Mouse (Mus musculus) erythroid progenitor cell, adult 5-6 weeks (primary cell): ENCODE data around the gene Cpne2. TPM values are rescaled to one million over a fixed set of nuclear protein-coding genes. Genes with fewer than 3 reads are reported as not detected.

ENCODE experiments used
- total RNA-seq, 2 experiments: library from RNA; stranded (forward) in 1 of 2; stranded (reverse) in 1 of 2; fragments of 150-400 nt in 1 of 2; fragments of 186-747, 209-891 nt in 1 of 2; gene quantifications; 2 replicates each; pipeline versions ENCODE4 v1.2.3 to v1.2.4; 2015 to 2017; ENCODE audit warnings: low replicate concordance in 2 of 2

Cpne2 gene
- total RNA-seq, 2 experiments from 2014 or later, result 18.7 to 37.3 TPM

Other genes starting within 250 kb of the Cpne2 start
- 0.84 and 4.0 TPM in 2 replicates for gene Slc12a3, start 203.8 kb upstream of the Cpne2 start, total RNA-seq (2015; ENCODE audit: low replicate concordance)
- 0.90 TPM in 1 of 2 replicates, not detected in the other for gene Slc12a3, start 203.8 kb upstream of the Cpne2 start, total RNA-seq (2017; ENCODE audit: low replicate concordance)
- 54.1 and 64.2 TPM in 2 replicates for gene Herpud1, start 146.6 kb upstream of the Cpne2 start, total RNA-seq (2015; ENCODE audit: low replicate concordance)
- 27.3 and 59.2 TPM in 2 replicates for gene Herpud1, start 146.6 kb upstream of the Cpne2 start, total RNA-seq (2017; ENCODE audit: low replicate concordance)
- 3.2 and 10.1 TPM in 2 replicates for gene Nlrc5, start 98.6 kb upstream of the Cpne2 start, total RNA-seq (2015; ENCODE audit: low replicate concordance)
- 2.7 and 3.9 TPM in 2 replicates for gene Nlrc5, start 98.6 kb upstream of the Cpne2 start, total RNA-seq (2017; ENCODE audit: low replicate concordance)
- 18.7 and 23.5 TPM in 2 replicates for gene Rspry1, start 68.9 kb downstream of the Cpne2 start, total RNA-seq (2015; ENCODE audit: low replicate concordance)
- 29.0 and 35.3 TPM in 2 replicates for gene Rspry1, start 68.9 kb downstream of the Cpne2 start, total RNA-seq (2017; ENCODE audit: low replicate concordance)
- 18.0 and 20.1 TPM in 2 replicates for gene Fam192a, start 69.0 kb downstream of the Cpne2 start, total RNA-seq (2015; ENCODE audit: low replicate concordance)
- gene Fam192a, start 69.0 kb downstream of the Cpne2 start, total RNA-seq (2017; ENCODE audit: low replicate concordance), result 37.7 and 66.1 TPM in 2 replicates
- 23.8 and 27.2 TPM in 2 replicates for gene Arl2bp, start 133.6 kb downstream of the Cpne2 start, total RNA-seq (2015; ENCODE audit: low replicate concordance)
- gene Arl2bp, start 133.6 kb downstream of the Cpne2 start, total RNA-seq (2017; ENCODE audit: low replicate concordance), result 29.4 and 36.1 TPM in 2 replicates
- gene Pllp, start 163.3 kb downstream of the Cpne2 start, total RNA-seq (2015; ENCODE audit: low replicate concordance), result not detected in 2 replicates
- gene Pllp, start 163.3 kb downstream of the Cpne2 start, total RNA-seq (2017; ENCODE audit: low replicate concordance), result not detected in 2 replicates
- gene Ccl22, start 212.6 kb downstream of the Cpne2 start, total RNA-seq (2015; ENCODE audit: low replicate concordance), result 0.72 TPM in 1 of 2 replicates, not detected in the other
- 2.3 TPM in 1 of 2 replicates, not detected in the other for gene Ccl22, start 212.6 kb downstream of the Cpne2 start, total RNA-seq (2017; ENCODE audit: low replicate concordance)
- gene Cx3cl1, start 239.0 kb downstream of the Cpne2 start, total RNA-seq (2015; ENCODE audit: low replicate concordance), result 7.5 TPM in 1 of 2 replicates, not detected in the other
- gene Cx3cl1, start 239.0 kb downstream of the Cpne2 start, total RNA-seq (2017; ENCODE audit: low replicate concordance), result 0.13 and 0.38 TPM in 2 replicates